Mouse (Mus musculus) embryonic fibroblast, embryonic 13.5 days (primary cell): ENCODE results near the gene Calr3. TPM values are rescaled to one million over a fixed set of nuclear protein-coding genes. Genes with fewer than 3 reads are reported as not detected.
A peak's percentile ranks its signal among the peaks of the same experiment; 100 is the strongest.

Source experiments
- H3K27ac ChIP-seq: 2 replicates; pipeline ENCODE4 v1.5.1; 2012; ENCODE audit warnings: low read length, control low read depth, inconsistent platforms; ENCODE audit not compliant: insufficient read depth
- H3K4me1 ChIP-seq: 2 replicates; pipeline ENCODE4 v1.6.1; 2011; ENCODE audit warnings: low read length; ENCODE audit not compliant: control insufficient read depth, insufficient read depth
- H3K4me3 ChIP-seq: 2 replicates; pipeline ENCODE4 v1.5.1; 2011; ENCODE audit warnings: mild to moderate bottlenecking, control low read depth, low read length; ENCODE audit not compliant: insufficient read depth
- CTCF ChIP-seq: IDR thresholded peaks from 2 replicates; pipeline ENCODE4 v1.5.1; 2011; ENCODE audit warnings: mild to moderate bottlenecking, control low read depth, low read length, moderate library complexity, borderline replicate concordance; ENCODE audit not compliant: insufficient read depth
- POLR2A ChIP-seq: IDR thresholded peaks from 2 replicates; pipeline ENCODE4 v1.6.1; 2011; ENCODE audit warnings: low read depth, mild to moderate bottlenecking, control low read depth, low read length, moderate library complexity
- polyA plus RNA-seq: library from polyadenylated mRNA; stranded (reverse); fragments of >200 nt; gene quantifications from 2 replicates; pipeline ENCODE4 v1.2.4, GENCODE M21; 2011; ENCODE audit warnings: low read depth; ENCODE audit not compliant: missing spikeins, insufficient read length

Calr3 gene
- polyA plus RNA-seq = 1.7 and 1.9 TPM in 2 replicates

GRCm38 (mm10) chr8:72443338-72443993 is at the start of gene Calr3, which contains the start of gene 1700030K09Rik:
Gene Calr3 (minus strand): TSS chr8:72443870.
Gene 1700030K09Rik (plus strand): TSS chr8:72443880.
- Histone ChIP-seq H3K4me3 (peak within 1 kb of the TSS; percentile 56), H3K27ac (no peak within 1 kb of the TSS), H3K4me1 (no peaks in the 10 kb centered on the region)
- TF ChIP-seq POLR2A = peak; percentile 75
- TF ChIP-seq CTCF = no peak

- TF ChIP-seq POLR2A = no peak
- TF ChIP-seq CTCF = no peak
- H3K27ac ChIP-seq = peak overlapping the region; percentile 38
- peak overlapping the region; percentile 94 for H3K4me3 ChIP-seq
- peaks cover 4% of the 10 kb centered on the region; the same call in 1 of the 2 replicates for H3K4me1 ChIP-seq
These were observed 49.7 kb upstream of the Calr3 start for GRCm38 (mm10) chr8:72493381-72493780.

- Histone ChIP-seq H3K4me1 (peaks cover 4% of the 10 kb centered on the region; the same call in 1 of the 2 replicates), H3K27ac (peak overlapping the region; percentile 38), H3K4me3 (peak overlapping the region; percentile 94)
- TF ChIP-seq POLR2A (peak; percentile 69), CTCF (no peak)
These were observed 49.0 kb upstream of the Calr3 start for GRCm38 (mm10) chr8:72492622-72493081.

GRCm38 (mm10) chr8:72491680-72492621 is 48.3 kb upstream of the Calr3 start, which contains the start of gene Slc35e1:
Gene Slc35e1 (minus strand): TSS chr8:72492614.
- peak within 1 kb of the TSS; percentile 94 for H3K4me3 ChIP-seq
- peak within 1 kb of the TSS; percentile 38 for H3K27ac ChIP-seq
- TF ChIP-seq CTCF = no peak
- TF ChIP-seq POLR2A = peak; percentile 20; the same call in 1 of the 2 replicates
- H3K4me1 ChIP-seq = peaks cover 4% of the 10 kb centered on the region; the same call in 1 of the 2 replicates

GRCm38 (mm10) chr8:72491017-72491416 is 47.3 kb upstream of the Calr3 start:
- Histone ChIP-seq H3K4me3 (peak overlapping the region; percentile 67), H3K4me1 (peaks cover 4% of the 10 kb centered on the region; the same call in 1 of the 2 replicates), H3K27ac (no peak overlapping the region)
- TF ChIP-seq CTCF (no peak), POLR2A (no peak)

GRCm38 (mm10) chr8:72487014-72487413 is 43.3 kb upstream of the Calr3 start:
- H3K27ac ChIP-seq = no peak overlapping the region
- no peak overlapping the region for H3K4me3 ChIP-seq
- peaks cover 4% of the 10 kb centered on the region; the same call in 1 of the 2 replicates for H3K4me1 ChIP-seq
- no peak for TF ChIP-seq CTCF
- no peak for TF ChIP-seq POLR2A

GRCm38 (mm10) chr8:72485456-72486199 is 42.0 kb upstream of the Calr3 start:
- no peak overlapping the region for H3K4me3 ChIP-seq
- TF ChIP-seq POLR2A (no peak), CTCF (no peak)
- no peak overlapping the region for H3K27ac ChIP-seq
- no peaks in the 10 kb centered on the region for H3K4me1 ChIP-seq

GRCm38 (mm10) chr8:72474826-72475546 is 31.3 kb upstream of the Calr3 start, which contains the start of gene Cherp:
Gene Cherp (minus strand): TSS chr8:72475226.
- Histone ChIP-seq H3K27ac (peak within 1 kb of the TSS; percentile 93), H3K4me1 (peaks cover 5% of the 10 kb centered on the region; the same call in 1 of the 2 replicates), H3K4me3 (peak within 1 kb of the TSS; percentile 80)
- peak; percentile 87 for TF ChIP-seq POLR2A
- no peak for TF ChIP-seq CTCF

GRCm38 (mm10) chr8:72470684-72471083 is 27.0 kb upstream of the Calr3 start:
- Histone ChIP-seq H3K4me3 (no peak overlapping the region), H3K4me1 (peaks cover 5% of the 10 kb centered on the region; the same call in 1 of the 2 replicates), H3K27ac (no peak overlapping the region)
- TF ChIP-seq POLR2A = no peak
- no peak for TF ChIP-seq CTCF
